Mouse (Mus musculus) left cerebral cortex, postnatal 25 days (tissue): ENCODE measurements around the gene Vezf1. TPM values are rescaled to one million over a fixed set of nuclear protein-coding genes. Genes with fewer than 3 reads are reported as not detected.

Experiments
- DNase-seq, 2 experiments: peaks; one replicate each; pipeline ENCODE4 v3.0.0; 2022; ENCODE audit warnings: low spot score in 2 of 2, mixed read lengths in 1 of 2
- intact Hi-C: fragments of 180-260 bp; cut with DNase I; formaldehyde crosslinking; loops from one replicate; pipeline ENCODE4 v1.15.1; 2025
- total RNA-seq, 2 experiments: library from RNA; stranded (reverse); gene quantifications; 2 replicates each; pipeline ENCODE4 v1.2.3; 2021

Vezf1 gene
- total RNA-seq, 2 experiments from 2014 or later = 23.6 to 25.8 TPM

GRCm38 (mm10) chr11:88089150-88089549 lies 21.1 kb downstream of the Vezf1 start:
- intact Hi-C loops = no loop called here
- no peak for DNase-seq

GRCm38 (mm10) chr11:88090293-88090692 lies 22.2 kb downstream of the Vezf1 start:
- DNase-seq = no peak
- intact Hi-C loops = no loop called here

GRCm38 (mm10) chr11:88091949-88092348 lies 23.9 kb downstream of the Vezf1 start:
- intact Hi-C loops = no loop called here
- no peak for DNase-seq

- DNase-seq = no peak
- intact Hi-C loops = loop anchor here (5.0 kb wide), 2 partner anchors 50 to 65 kb away; no protein-coding TSS in a partner anchor
These were observed 29.1 kb downstream of the Vezf1 start for GRCm38 (mm10) chr11:88097173-88097572.

GRCm38 (mm10) chr11:88098021-88098729 lies 30.1 kb downstream of the Vezf1 start, which contains the start of gene Cuedc1:
TSS of gene Cuedc1 (plus strand) at chr11:88098058.
- no peak for DNase-seq
- intact Hi-C loops = loop anchor here (2.0 to 5.0 kb wide), 3 partner anchors 29 to 64 kb away; partner anchors contain the start of gene Vezf1

- intact Hi-C loops = loop anchor here (1.0 to 5.0 kb wide), 4 partner anchors 30 to 88 kb away; partner anchors contain the start of gene Vezf1
- DNase-seq = peak; percentile 66 to 77
These were observed 30.9 kb downstream of the Vezf1 start for GRCm38 (mm10) chr11:88098787-88099598.

GRCm38 (mm10) chr11:88099599-88100023 lies 31.5 kb downstream of the Vezf1 start:
- intact Hi-C loops = loop anchor here (1.0 to 5.0 kb wide), 4 partner anchors 31 to 88 kb away; partner anchors contain the start of gene Vezf1
- peak; percentile 25 to 45 for DNase-seq

GRCm38 (mm10) chr11:88100170-88100569 lies 32.1 kb downstream of the Vezf1 start:
- intact Hi-C loops = no loop called here
- no peak for DNase-seq

- intact Hi-C loops = no loop called here
- DNase-seq = no peak
These were observed 35.3 kb downstream of the Vezf1 start for GRCm38 (mm10) chr11:88103214-88103941.

GRCm38 (mm10) chr11:88105494-88106291 lies 37.6 kb downstream of the Vezf1 start:
- intact Hi-C loops = no loop called here
- DNase-seq = no peak

GRCm38 (mm10) chr11:88106292-88106554 lies 38.1 kb downstream of the Vezf1 start:
- DNase-seq = no peak
- intact Hi-C loops = no loop called here

- intact Hi-C loops = no loop called here
- no peak for DNase-seq
These were observed 39.3 kb downstream of the Vezf1 start for GRCm38 (mm10) chr11:88107365-88107764.

- DNase-seq = no peak
These were observed 42.0 kb downstream of the Vezf1 start for GRCm38 (mm10) chr11:88110031-88110594.

GRCm38 (mm10) chr11:88112078-88112477 lies 44.0 kb downstream of the Vezf1 start:
- intact Hi-C loops = no loop called here

More at GRCm38 (mm10) chr11:88110031-88110594, 42.0 kb downstream of the Vezf1 start:
- intact Hi-C loops = no loop called here

GRCm38 (mm10) chr11:88112677-88113333 lies 44.7 kb downstream of the Vezf1 start:
- no peak for DNase-seq
- intact Hi-C loops = no loop called here

More at GRCm38 (mm10) chr11:88112078-88112477, 44.0 kb downstream of the Vezf1 start:
- DNase-seq = no peak

GRCm38 (mm10) chr11:88113543-88114271 lies 45.6 kb downstream of the Vezf1 start:
- intact Hi-C loops = no loop called here
- DNase-seq = no peak

GRCm38 (mm10) chr11:88114871-88115301 lies 46.8 kb downstream of the Vezf1 start:
- intact Hi-C loops = no loop called here
- DNase-seq = peak in 1 of 2 experiments; percentile 21

GRCm38 (mm10) chr11:88116568-88116967 lies 48.5 kb downstream of the Vezf1 start:
- intact Hi-C loops = no loop called here
- DNase-seq = no peak
